Comparison of ENCODE assay signal across 30 mouse cellular contexts in the genomic region with DNA sequence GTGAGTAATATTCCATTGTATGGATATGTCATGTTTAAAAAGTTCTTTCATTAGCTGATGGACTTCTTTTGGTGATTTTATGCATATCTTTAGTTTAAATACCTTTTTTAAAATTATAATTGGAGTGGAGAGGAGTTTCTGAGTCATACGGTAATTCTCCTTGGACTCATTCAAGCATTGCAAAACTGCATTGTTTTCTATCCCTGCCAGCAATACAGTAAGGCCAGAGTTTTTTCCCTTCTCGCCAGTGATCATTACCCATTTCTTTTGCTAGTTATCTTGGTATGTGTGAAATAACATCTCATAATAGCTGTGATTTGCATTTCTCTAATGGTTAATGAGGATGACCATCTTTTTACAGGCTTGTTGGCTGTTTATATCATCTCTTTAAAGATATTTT.
"Had no signal": no experiment of that assay in that cellular context is flagged by ENCODE, and none has a peak within 500 bp of the region (broad histone marks: within the 10 kb centered on the region; RNA-seq: fewer than 3 reads in every experiment).

No protein-coding gene starts in this region.

- H3K27ac ChIP-seq: heart, embryonic 10.5 days; heart, embryonic 13.5 days; heart, embryonic 15.5 days; hindbrain, embryonic 10.5 days; hindbrain, embryonic 12.5 days; hindbrain, embryonic 13.5 days; hindbrain, embryonic 14.5 days; hindbrain, embryonic 15.5 days; hindbrain, postnatal 0 days; intestine, embryonic 15.5 days; kidney, embryonic 15.5 days; kidney, postnatal 0 days; left cerebral cortex, adult 2 months had no signal

- H3K4me3 ChIP-seq: heart, embryonic 10.5 days; heart, embryonic 12.5 days; heart, embryonic 13.5 days; heart, embryonic 15.5 days; hindbrain, embryonic 10.5 days; hindbrain, embryonic 12.5 days; hindbrain, embryonic 13.5 days; hindbrain, embryonic 15.5 days; intestine, embryonic 15.5 days; kidney, embryonic 15.5 days; left cerebral cortex, adult 2 months had no signal

- DNase-seq: heart, postnatal 10 days; heart, postnatal 14 days; heart, postnatal 36 days; heart, postnatal 4 days; kidney, adult 11 months; kidney, adult 18-20 months; kidney, adult 2 months; kidney, adult 8-10 months; kidney, adult 9 months; kidney, postnatal 10 days; kidney, postnatal 14 days; kidney, postnatal 25 days; kidney, postnatal 36 days; kidney, postnatal 4 days; layer of hippocampus, adult 9-11 months; layer of hippocampus, postnatal 36 days had no signal
